Comparison of ENCODE assay signal across 8 mouse cellular contexts in the genomic region with DNA sequence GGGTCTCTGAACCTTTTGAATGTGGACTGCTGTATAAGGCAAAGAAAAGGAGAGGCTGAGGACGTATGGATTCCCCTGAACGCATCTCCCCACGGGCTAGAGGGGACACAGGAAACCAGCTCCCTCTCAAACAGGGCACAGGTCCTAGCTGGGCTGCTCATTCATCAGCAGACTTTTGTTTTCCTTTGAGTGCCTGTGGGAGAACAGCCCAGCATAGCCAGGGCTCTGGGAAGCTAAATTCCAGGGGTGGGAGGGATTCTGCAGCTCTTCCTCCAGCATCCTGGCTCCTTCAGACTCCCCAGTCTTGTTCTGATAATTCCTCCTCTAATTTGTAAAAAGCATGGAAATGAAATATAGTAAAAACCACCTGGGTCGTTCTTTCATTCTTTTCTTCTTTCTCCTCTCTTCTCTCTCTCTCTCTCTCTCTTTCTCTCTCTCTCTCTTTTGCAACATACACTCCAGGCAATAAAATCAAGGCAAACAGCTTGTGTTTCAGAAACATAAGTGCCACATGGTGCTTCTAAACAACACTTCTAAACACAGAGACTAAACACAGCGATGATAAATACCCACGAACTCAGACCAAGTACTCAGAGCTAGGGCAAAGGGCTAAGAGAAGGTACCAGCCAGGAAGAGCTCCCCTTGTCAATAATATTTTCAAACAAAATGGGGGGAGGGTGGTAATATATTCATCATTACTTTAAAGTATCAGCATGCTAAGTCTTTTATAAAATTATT.
DNase-seq lines count a peak whose midpoint lies in the region; ATAC-seq lines count a peak whose summit lies in the region.

No protein-coding gene starts in this region.

- ATAC-seq in embryonic facial prominence, embryonic 15.5 days (ENCODE audit: insufficient number of reproducible peaks, low FRiP score, low TSS enrichment, low read depth) = peak; percentile 75; the same call in 1 of the 2 replicates
- ATAC-seq in hindbrain, embryonic 12.5 days (ENCODE audit: low FRiP score) = peak; percentile 81
- no peak for ATAC-seq in granulocyte monocyte progenitor cell, adult 5-6 weeks (replicated peaks; ENCODE audit: poor library complexity, severe bottlenecking)

- H3K9ac ChIP-seq in embryonic facial prominence, embryonic 15.5 days = no peak overlapping the region
- H3K9ac ChIP-seq in hindbrain, embryonic 12.5 days = no peak overlapping the region

- no peak overlapping the region for H3K4me2 ChIP-seq in embryonic facial prominence, embryonic 15.5 days (replicated peaks)
- 0 out of 2 replicates have a peak overlapping the region, but pooled peaks have one; percentile 21 for H3K4me2 ChIP-seq in hindbrain, embryonic 12.5 days (replicated peaks)

- DNase-seq in gastrocnemius, adult 18-20 months (ENCODE audit: low spot score) = peak; percentile 11
- no peak for DNase-seq in gastrocnemius, postnatal 25 days
- peak; percentile 45 for DNase-seq in lung, postnatal 14 days
- no peak for DNase-seq in thymus, postnatal 25 days
- no peak for DNase-seq in adrenal gland, adult 18-20 months (ENCODE audit: low spot score in 2 of 2)

- H3K36me3 ChIP-seq in embryonic facial prominence, embryonic 15.5 days = no peaks in the 10 kb centered on the region
- H3K36me3 ChIP-seq in hindbrain, embryonic 12.5 days = no peaks in the 10 kb centered on the region

- 12% methylated on average over 6 of the region's 6 CpGs for WGBS in embryonic facial prominence, embryonic 15.5 days
- 12% methylated on average over 6 of the region's 6 CpGs for WGBS in hindbrain, embryonic 12.5 days

- peak overlapping the region; percentile 63 for H3K27ac ChIP-seq in embryonic facial prominence, embryonic 15.5 days (replicated peaks)
- no peak overlapping the region for H3K27ac ChIP-seq in hindbrain, embryonic 12.5 days

- H3K9me3 ChIP-seq in embryonic facial prominence, embryonic 15.5 days (replicated peaks) = no peaks in the 10 kb centered on the region
- no peaks in the 10 kb centered on the region for H3K9me3 ChIP-seq in hindbrain, embryonic 12.5 days (replicated peaks)

- H3K4me3 ChIP-seq in embryonic facial prominence, embryonic 15.5 days (replicated peaks) = no peak overlapping the region
- H3K4me3 ChIP-seq in hindbrain, embryonic 12.5 days = no peak overlapping the region

- peaks cover 31% of the 10 kb centered on the region for H3K4me1 ChIP-seq in embryonic facial prominence, embryonic 15.5 days
- peaks cover 31% of the 10 kb centered on the region for H3K4me1 ChIP-seq in hindbrain, embryonic 12.5 days

- H3K27me3 ChIP-seq in embryonic facial prominence, embryonic 15.5 days = no peaks in the 10 kb centered on the region
- no peaks in the 10 kb centered on the region for H3K27me3 ChIP-seq in hindbrain, embryonic 12.5 days

Comparison
In these comparisons a context has a peak if more than half of its experiments do, and no peak if none do; other contexts are left out.
1. DNase-seq: peak in gastrocnemius, adult 18-20 months (single experiment) and lung, postnatal 14 days (single experiment); none in gastrocnemius, postnatal 25 days (single experiment), thymus, postnatal 25 days (single experiment) and adrenal gland, adult 18-20 months (0 of 2).